Mouse (Mus musculus) megakaryocyte, embryonic 14.5 days (primary cell): ENCODE results near the gene D11Wsu47e.

Experiments
- FLI1 ChIP-seq: IDR thresholded peaks from 2 replicates; pipeline ENCODE4 v1.6.1; 2012; ENCODE audit warnings: low read length, inconsistent platforms, mixed read lengths
- GATA1 ChIP-seq: IDR thresholded peaks from 3 replicates; pipeline ENCODE4 v1.6.1; 2012; ENCODE audit warnings: mixed read lengths, low read length, inconsistent platforms, borderline replicate concordance

- TF ChIP-seq GATA1 (no peak), FLI1 (no peak)
These were observed 22.3 kb upstream of the D11Wsu47e start for GRCm38 (mm10) chr11:113661835-113662351.
